13 mouse cellular contexts compared by ENCODE assay signal in genomic region chr15:26795937-26796336, GRCm38 (mm10).
DNase-seq lines count a peak whose midpoint lies in the region; ATAC-seq lines count a peak whose summit lies in the region.
"Had no signal": no experiment of that assay in that cellular context is flagged by ENCODE, and none has a peak within 500 bp of the region (broad histone marks: within the 10 kb centered on the region; RNA-seq: fewer than 3 reads in every experiment).

No protein-coding gene starts in this region.

- no peak overlapping the region for H3K27ac ChIP-seq in neural tube, embryonic 12.5 days
- H3K27ac ChIP-seq in hindbrain, embryonic 10.5 days: peak overlapping the region; percentile 31; the same call in 1 of the 2 replicates
- no peak overlapping the region for H3K27ac ChIP-seq in midbrain, embryonic 11.5 days (ENCODE audit: low read depth, low read length)
- no peak overlapping the region for H3K27ac ChIP-seq in heart, embryonic 12.5 days (ENCODE audit: poor library complexity, severe bottlenecking)
- H3K27ac ChIP-seq: heart, embryonic 15.5 days; kidney, postnatal 0 days had no signal

- 52% methylated on average over 2 of the region's 2 CpGs for WGBS in neural tube, embryonic 12.5 days
- WGBS in hindbrain, embryonic 10.5 days: 86% methylated on average over 2 of the region's 2 CpGs
- 86% methylated on average over 2 of the region's 2 CpGs for WGBS in midbrain, embryonic 11.5 days
- WGBS in heart, embryonic 12.5 days: 65% methylated on average over 2 of the region's 2 CpGs

- peaks cover 12% of the 10 kb centered on the region; the same call in 1 of the 2 replicates for H3K4me1 ChIP-seq in neural tube, embryonic 12.5 days
- H3K4me1 ChIP-seq in hindbrain, embryonic 10.5 days (replicated peaks): peaks cover 11% of the 10 kb centered on the region; the same call in 1 of the 2 replicates
- no peaks in the 10 kb centered on the region for H3K4me1 ChIP-seq in midbrain, embryonic 11.5 days (ENCODE audit: control insufficient read depth, insufficient read depth, low read length)
- no peaks in the 10 kb centered on the region for H3K4me1 ChIP-seq in heart, embryonic 12.5 days (replicated peaks)
- H3K4me1 ChIP-seq: heart, embryonic 15.5 days had no signal

- ATAC-seq in neural tube, embryonic 12.5 days (ENCODE audit: low FRiP score, low read depth): peak; percentile 37; the same call in 1 of the 2 replicates
- ATAC-seq in midbrain, embryonic 11.5 days (ENCODE audit: low FRiP score): no peak
- ATAC-seq in heart, embryonic 12.5 days (ENCODE audit: insufficient number of reproducible peaks, low FRiP score): no peak
- ATAC-seq: inflammation-experienced regulatory T-cells, adult 6 months; lung, postnatal 0 days had no signal

- H3K9ac ChIP-seq in neural tube, embryonic 12.5 days: no peak overlapping the region
- no peak overlapping the region for H3K9ac ChIP-seq in midbrain, embryonic 11.5 days (ENCODE audit: low read length)
- H3K9ac ChIP-seq in heart, embryonic 12.5 days: no peak overlapping the region
- H3K9ac ChIP-seq: heart, embryonic 15.5 days had no signal

- H3K27me3 ChIP-seq in neural tube, embryonic 12.5 days (replicated peaks): no peaks in the 10 kb centered on the region
- no peaks in the 10 kb centered on the region for H3K27me3 ChIP-seq in hindbrain, embryonic 10.5 days (ENCODE audit: insufficient read depth, poor library complexity, severe bottlenecking)
- H3K27me3 ChIP-seq in midbrain, embryonic 11.5 days (ENCODE audit: control insufficient read depth, insufficient read depth, low read length): no peaks in the 10 kb centered on the region
- H3K27me3 ChIP-seq in heart, embryonic 12.5 days (replicated peaks): no peaks in the 10 kb centered on the region
- H3K27me3 ChIP-seq: CH12.LX; heart, embryonic 15.5 days had no signal

- DNase-seq in neural tube, embryonic 10.5 days (ENCODE audit: extremely low spot score, low spot score): no peak
- no peak for DNase-seq in hindbrain, embryonic 10.5 days (ENCODE audit: low spot score)
- peak; percentile 77 for DNase-seq in midbrain, embryonic 11.5 days (ENCODE audit: low spot score, missing footprints)
- DNase-seq in thymus, postnatal 0 days (ENCODE audit: low spot score): no peak
- no peak for DNase-seq in yolk sac, embryonic 10.5 days (ENCODE audit: low spot score)

- no peaks in the 10 kb centered on the region for H3K36me3 ChIP-seq in neural tube, embryonic 12.5 days
- no peaks in the 10 kb centered on the region for H3K36me3 ChIP-seq in hindbrain, embryonic 10.5 days
- H3K36me3 ChIP-seq in midbrain, embryonic 11.5 days (ENCODE audit: control insufficient read depth, insufficient read depth, low read length): no peaks in the 10 kb centered on the region
- H3K36me3 ChIP-seq in heart, embryonic 12.5 days: no peaks in the 10 kb centered on the region
- H3K36me3 ChIP-seq: heart, embryonic 15.5 days had no signal

- no peak overlapping the region for H3K4me2 ChIP-seq in neural tube, embryonic 12.5 days (replicated peaks)
- no peak overlapping the region for H3K4me2 ChIP-seq in midbrain, embryonic 11.5 days
- no peak overlapping the region for H3K4me2 ChIP-seq in heart, embryonic 12.5 days
- H3K4me2 ChIP-seq: heart, embryonic 15.5 days; liver, embryonic 11.5 days had no signal

- H3K9me3 ChIP-seq in neural tube, embryonic 12.5 days: no peaks in the 10 kb centered on the region
- no peaks in the 10 kb centered on the region for H3K9me3 ChIP-seq in hindbrain, embryonic 10.5 days
- H3K9me3 ChIP-seq in midbrain, embryonic 11.5 days (ENCODE audit: control insufficient read depth, low read length): no peaks in the 10 kb centered on the region
- no peaks in the 10 kb centered on the region for H3K9me3 ChIP-seq in heart, embryonic 12.5 days (replicated peaks)
- H3K9me3 ChIP-seq: heart, embryonic 15.5 days had no signal

- H3K4me3 ChIP-seq in neural tube, embryonic 12.5 days: no peak overlapping the region
- no peak overlapping the region for H3K4me3 ChIP-seq in hindbrain, embryonic 10.5 days
- H3K4me3 ChIP-seq in midbrain, embryonic 11.5 days (ENCODE audit: low read depth, low read length): no peak overlapping the region
- H3K4me3 ChIP-seq in heart, embryonic 12.5 days: no peak overlapping the region
- H3K4me3 ChIP-seq: heart, embryonic 15.5 days had no signal
